Mouse (Mus musculus): Measurements from ENCODE around the gene Tacr2.

Gene Tacr2

DNA sequence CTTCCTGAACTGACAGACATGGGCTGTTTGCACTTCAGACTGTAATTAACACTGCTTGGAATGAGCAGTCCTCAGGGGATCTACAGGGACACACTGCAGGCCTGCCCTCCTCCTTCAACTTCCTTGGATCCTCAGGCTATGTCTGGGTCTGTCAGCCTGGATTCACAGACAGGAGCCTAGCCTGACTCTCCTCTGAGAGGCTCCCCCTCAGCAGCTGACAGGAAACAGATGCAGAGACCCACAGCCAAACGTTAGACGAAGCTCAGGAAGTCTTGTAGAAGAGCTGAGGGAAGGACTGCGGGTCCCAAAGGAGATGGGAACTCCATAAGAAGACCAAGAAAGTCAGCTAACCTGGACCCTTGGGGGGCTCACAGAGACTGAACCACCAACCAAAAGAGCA lies 54.2 kb downstream of the Tacr2 start:
- no peak for DNase-seq

DNA sequence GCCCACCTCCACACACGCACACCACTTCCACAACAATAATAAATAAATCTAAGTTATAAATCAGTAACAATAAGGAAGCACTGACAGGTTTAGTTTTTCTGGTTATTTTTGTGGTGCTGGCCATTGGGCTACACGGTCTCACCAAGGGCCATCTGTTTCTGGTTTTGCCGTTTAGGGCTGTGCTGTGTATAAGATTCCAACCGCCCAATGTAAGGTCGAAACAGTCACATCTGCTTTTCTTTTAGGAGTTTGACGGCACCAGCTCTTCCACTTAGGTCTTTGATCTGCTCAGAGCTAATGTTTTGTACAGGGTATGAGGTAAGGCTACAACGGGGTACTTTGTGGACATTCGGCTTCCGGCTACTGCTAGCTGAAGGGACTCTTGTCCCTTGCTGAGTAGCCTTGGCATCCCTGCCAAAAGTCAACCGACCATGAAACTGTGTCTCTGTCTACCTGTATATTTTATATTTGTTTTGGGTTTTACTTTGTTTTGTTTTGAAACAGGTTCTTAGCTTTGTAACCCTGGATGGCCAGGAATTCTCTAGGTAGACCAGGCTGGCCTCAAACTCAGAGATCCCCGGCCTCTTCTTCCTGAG lies 56.8 kb downstream of the Tacr2 start:
- DNase-seq, result no peak

DNA sequence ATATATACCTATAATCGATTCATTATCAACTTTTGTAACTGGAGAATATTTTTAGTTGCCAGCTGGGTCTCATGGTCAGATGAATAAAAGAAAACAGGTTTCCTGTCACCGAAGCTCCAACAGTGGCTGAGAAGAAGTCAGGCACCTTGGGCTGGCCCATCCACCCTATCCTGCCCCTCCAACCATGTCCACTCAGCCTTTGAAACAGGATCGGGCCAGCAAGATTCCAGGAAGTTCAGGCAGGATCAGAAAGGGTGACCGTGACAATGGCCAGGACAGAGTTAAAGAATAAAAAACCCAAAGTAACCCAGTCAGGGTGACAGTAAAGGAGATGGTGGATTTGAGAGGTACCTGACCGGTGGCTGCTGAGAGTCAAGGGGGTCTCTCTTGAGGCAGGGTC lies 57.4 kb downstream of the Tacr2 start:
- DNase-seq, result no peak

DNA sequence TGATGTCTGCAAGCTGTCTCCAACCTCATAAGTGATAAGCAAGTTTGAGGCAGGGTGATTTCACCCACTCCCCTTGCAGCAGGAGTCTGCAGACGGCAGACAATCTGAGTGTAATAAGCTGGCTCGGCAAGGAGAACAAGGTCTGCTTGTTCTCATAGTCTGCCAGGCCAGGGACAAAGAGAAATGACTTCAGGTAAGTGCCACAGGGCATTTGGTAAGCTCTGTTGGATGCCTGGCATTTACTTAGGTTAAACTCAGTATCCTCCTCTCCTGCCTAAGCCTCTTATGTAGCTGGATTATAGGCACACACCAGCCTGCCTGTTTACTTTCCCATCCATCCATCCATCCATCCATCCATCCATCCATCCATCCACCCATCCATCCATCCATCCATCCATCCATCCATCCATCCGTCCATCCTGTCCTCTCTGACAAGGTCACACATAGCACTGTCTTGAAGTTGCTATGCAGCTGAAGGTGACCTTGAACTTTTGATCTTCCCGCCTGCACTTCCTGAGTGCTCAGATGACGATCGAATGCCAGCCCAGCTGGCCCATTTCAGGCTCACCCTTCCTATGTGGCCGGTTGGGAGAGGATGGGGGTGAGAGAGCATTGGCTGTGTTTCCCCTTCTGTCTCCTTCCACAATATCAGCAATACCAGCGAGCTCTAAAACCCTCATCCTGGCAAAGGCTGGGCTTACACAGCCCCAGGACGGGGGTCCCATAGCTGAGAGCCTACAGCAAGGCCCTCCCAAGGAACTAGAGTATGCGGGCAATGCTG lies 58.2 kb downstream of the Tacr2 start:
- no peak for DNase-seq

DNA sequence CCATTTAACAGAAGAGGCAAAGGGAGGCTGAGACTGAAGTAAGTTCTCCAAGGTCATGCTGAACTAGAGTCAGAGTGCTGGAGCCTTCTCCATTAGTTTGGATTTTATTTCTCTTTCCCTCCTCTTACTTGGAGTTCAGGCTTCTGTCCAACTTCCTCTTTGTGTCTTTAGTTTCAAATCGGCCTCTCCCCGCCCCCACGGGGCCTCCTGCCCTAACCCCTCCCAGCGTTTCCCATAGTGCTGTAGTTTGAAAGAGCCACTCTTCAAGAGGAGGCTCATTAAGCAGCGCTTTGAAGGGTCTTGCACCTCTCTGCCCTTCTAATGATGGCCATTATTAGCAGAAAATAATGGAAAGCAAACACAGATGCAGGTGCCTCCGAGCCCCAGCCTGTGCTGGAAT lies 59.2 kb downstream of the Tacr2 start:
- DNase-seq, result no peak

DNA sequence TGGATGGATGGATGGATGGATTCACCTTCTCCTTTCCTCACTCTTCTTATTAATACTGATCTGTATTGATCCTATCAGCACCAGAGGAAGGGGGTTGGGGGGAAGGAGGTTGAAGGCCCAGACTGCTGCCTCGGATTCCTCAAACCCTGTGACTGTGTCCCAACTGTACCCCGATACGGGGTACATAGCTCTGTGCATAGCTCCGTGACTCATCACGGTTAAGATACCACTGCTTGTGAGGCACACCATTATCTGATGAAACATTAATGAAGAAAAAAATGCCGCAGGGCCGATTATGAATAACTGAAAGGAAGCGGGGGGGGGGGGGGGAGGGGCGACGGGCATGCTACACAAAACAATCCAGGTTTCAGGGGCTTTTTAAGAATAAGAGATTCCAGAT lies 60.9 kb downstream of the Tacr2 start:
- no peak for DNase-seq

DNA sequence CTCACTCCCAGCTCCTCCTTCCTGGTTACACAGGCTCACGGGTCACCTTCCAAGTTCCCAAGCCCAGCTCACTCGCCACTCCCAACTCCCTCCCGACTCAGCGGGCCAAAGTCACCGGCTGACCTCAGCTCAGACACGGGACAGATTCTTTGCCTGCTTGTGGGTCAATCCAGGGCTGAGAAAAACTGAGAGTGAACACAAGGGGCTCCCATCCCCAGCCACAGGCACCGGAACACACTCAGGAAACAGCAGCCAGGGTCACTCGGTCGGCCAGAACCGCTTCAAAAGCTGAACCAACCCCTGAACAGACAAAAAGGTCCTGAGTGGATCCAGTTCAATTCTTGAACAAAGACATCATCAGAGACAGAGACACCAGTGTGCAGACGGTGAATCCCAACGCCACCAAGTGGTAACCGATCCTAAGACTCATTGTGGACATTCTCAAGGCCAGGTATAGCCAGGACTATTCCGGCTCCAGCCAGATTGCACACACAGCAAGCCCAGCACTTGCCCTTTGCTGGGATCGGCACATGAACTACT lies 61.7 kb downstream of the Tacr2 start:
- no peak for DNase-seq
